Mouse (Mus musculus): ENCODE results near the gene Bcl2l10. TPM values are rescaled to one million over a fixed set of nuclear protein-coding genes. Genes with fewer than 3 reads are reported as not detected.
"Not testable (repeated sequence)": the region's sequence is repeated elsewhere in the genome, so short reads cannot be mapped to it uniquely, and the experiment has no call there.

Bcl2l10 gene
- total RNA-seq, 4 experiments from 2014 or later, result 0.53 TPM; not detected in 3

GRCm38 (mm10) chr9:75342433-75342832 lies 5.1 kb upstream of the Bcl2l10 start:
- DNase-seq (ENCODE audit: low spot score in 2 of 2), result no peak

- DNase-seq (ENCODE audit: low spot score in 2 of 2), result no peak
Observed at GRCm38 (mm10) chr9:75348066-75348465, 508 bp downstream of the Bcl2l10 start.

GRCm38 (mm10) chr9:75348641-75349040 lies 1.1 kb downstream of the Bcl2l10 start:
- DNase-seq (ENCODE audit: low spot score in 2 of 2), result no peak

GRCm38 (mm10) chr9:75353094-75353493 lies 5.5 kb downstream of the Bcl2l10 start:
- DNase-seq (ENCODE audit: low spot score in 2 of 2), result no peak

GRCm38 (mm10) chr9:75355783-75356182 lies 8.2 kb downstream of the Bcl2l10 start:
- DNase-seq (ENCODE audit: low spot score in 2 of 2), result no peak

GRCm38 (mm10) chr9:75357087-75357654 lies 9.6 kb downstream of the Bcl2l10 start:
- DNase-seq (ENCODE audit: low spot score in 2 of 2), result peak in 1 of 2 experiments; percentile 33

- no peak for DNase-seq (ENCODE audit: low spot score in 2 of 2)
Observed at GRCm38 (mm10) chr9:75361699-75362098, 14.1 kb downstream of the Bcl2l10 start.

GRCm38 (mm10) chr9:75362201-75362600 lies 14.6 kb downstream of the Bcl2l10 start:
- no peak for DNase-seq (ENCODE audit: low spot score in 2 of 2)

- no peak for DNase-seq (ENCODE audit: low spot score in 2 of 2)
Observed at GRCm38 (mm10) chr9:75363001-75363400, 15.4 kb downstream of the Bcl2l10 start.

- DNase-seq (ENCODE audit: low spot score in 2 of 2), result not testable (repeated sequence)
Observed at GRCm38 (mm10) chr9:75363702-75364101, 16.1 kb downstream of the Bcl2l10 start.

- DNase-seq (ENCODE audit: low spot score in 2 of 2), result no peak
Observed at GRCm38 (mm10) chr9:75365195-75365594, 17.6 kb downstream of the Bcl2l10 start.

GRCm38 (mm10) chr9:75366191-75366590 lies 18.6 kb downstream of the Bcl2l10 start:
- no peak for DNase-seq (ENCODE audit: low spot score in 2 of 2)

- no peak for DNase-seq (ENCODE audit: low spot score in 2 of 2)
Observed at GRCm38 (mm10) chr9:75368779-75369178, 21.2 kb downstream of the Bcl2l10 start.

GRCm38 (mm10) chr9:75375606-75376005 lies 28.0 kb downstream of the Bcl2l10 start:
- DNase-seq (ENCODE audit: low spot score in 2 of 2), result no peak

- no peak for DNase-seq (ENCODE audit: low spot score in 2 of 2)
Observed at GRCm38 (mm10) chr9:75376428-75376827, 28.9 kb downstream of the Bcl2l10 start.

GRCm38 (mm10) chr9:75378774-75379173 lies 31.2 kb downstream of the Bcl2l10 start:
- no peak for DNase-seq (ENCODE audit: low spot score in 2 of 2)

GRCm38 (mm10) chr9:75382825-75383224 lies 35.3 kb downstream of the Bcl2l10 start:
- DNase-seq (ENCODE audit: low spot score in 2 of 2), result no peak

- DNase-seq (ENCODE audit: low spot score in 2 of 2), result no peak
Observed at GRCm38 (mm10) chr9:75383785-75384184, 36.2 kb downstream of the Bcl2l10 start.

- DNase-seq (ENCODE audit: low spot score in 2 of 2), result no peak
Observed at GRCm38 (mm10) chr9:75384337-75384962, 36.9 kb downstream of the Bcl2l10 start.

GRCm38 (mm10) chr9:75385218-75385974 lies 37.8 kb downstream of the Bcl2l10 start:
- DNase-seq (ENCODE audit: low spot score in 2 of 2), result no peak

GRCm38 (mm10) chr9:75393251-75393650 lies 45.7 kb downstream of the Bcl2l10 start:
- DNase-seq (ENCODE audit: low spot score in 2 of 2), result no peak

- DNase-seq (ENCODE audit: low spot score in 2 of 2), result no peak
Observed at GRCm38 (mm10) chr9:75395971-75396370, 48.4 kb downstream of the Bcl2l10 start.

- no peak for DNase-seq (ENCODE audit: low spot score in 2 of 2)
Observed at GRCm38 (mm10) chr9:75399069-75399468, 51.5 kb downstream of the Bcl2l10 start.
